Mouse (Mus musculus): Measurements from ENCODE around the gene Napa. TPM values are rescaled to one million over a fixed set of nuclear protein-coding genes. Genes with fewer than 3 reads are reported as not detected.
A peak's percentile ranks its signal among the peaks of the same experiment; 100 is the strongest.

Napa gene
- total RNA-seq, 2 experiments from 2014 or later = 99.2 to 113 TPM

GRCm38 (mm10) chr7:16101726-16102475, 3.6 kb downstream of the Napa start:
- TF ChIP-seq CTCF (IDR thresholded peaks at IDR 0.05) = no peak
- Histone ChIP-seq H3K4me3 (peak overlapping the region; percentile 88), H3K27ac (peak overlapping the region; percentile 95)
- peak; percentile 66 for DNase-seq
- intact Hi-C loops (cut with DNase I) = no loop called here

GRCm38 (mm10) chr7:16102686-16103226, 4.5 kb downstream of the Napa start:
- no peak for TF ChIP-seq CTCF (IDR thresholded peaks at IDR 0.05)
- H3K4me3 ChIP-seq = peak overlapping the region; percentile 52
- no peak for DNase-seq
- intact Hi-C loops (cut with DNase I) = no loop called here
- H3K27ac ChIP-seq = peak overlapping the region; percentile 95

GRCm38 (mm10) chr7:16103760-16104159, 5.5 kb downstream of the Napa start:
- intact Hi-C loops (cut with DNase I) = no loop called here

GRCm38 (mm10) chr7:16104611-16105388, 6.5 kb downstream of the Napa start:
- no peak for TF ChIP-seq CTCF (IDR thresholded peaks at IDR 0.05)
- peak overlapping the region; percentile 52 for H3K4me3 ChIP-seq
- intact Hi-C loops (cut with DNase I) = no loop called here
- peak overlapping the region; percentile 95 for H3K27ac ChIP-seq
- no peak for DNase-seq

More at GRCm38 (mm10) chr7:16103760-16104159, 5.5 kb downstream of the Napa start:
- peak; percentile 58 for DNase-seq
- H3K27ac ChIP-seq = peak overlapping the region; percentile 95
- TF ChIP-seq CTCF (IDR thresholded peaks at IDR 0.05) = peak; percentile 5; the same call in 1 of the 2 replicates
- H3K4me3 ChIP-seq = peak overlapping the region; percentile 52

- TF ChIP-seq CTCF (IDR thresholded peaks at IDR 0.05) = no peak
- intact Hi-C loops (cut with DNase I) = no loop called here
- Histone ChIP-seq H3K27ac (peak overlapping the region; percentile 40; the same call in 1 of the 2 replicates), H3K4me3 (no peak overlapping the region)
- no peak for DNase-seq
Measured at GRCm38 (mm10) chr7:16108886-16109542, 10.8 kb downstream of the Napa start.

- Histone ChIP-seq H3K4me3 (no peak overlapping the region), H3K27ac (no peak overlapping the region)
- peak; percentile 8 for DNase-seq
- intact Hi-C loops (cut with DNase I) = no loop called here
- no peak for TF ChIP-seq CTCF (IDR thresholded peaks at IDR 0.05)
Measured at GRCm38 (mm10) chr7:16110158-16110557, 11.9 kb downstream of the Napa start.

- H3K4me3 ChIP-seq = no peak overlapping the region
- H3K27ac ChIP-seq = no peak overlapping the region
- DNase-seq = no peak
- intact Hi-C loops (cut with DNase I) = no loop called here
- no peak for TF ChIP-seq CTCF (IDR thresholded peaks at IDR 0.05)
Measured at GRCm38 (mm10) chr7:16111284-16112090, 13.2 kb downstream of the Napa start.

GRCm38 (mm10) chr7:16116418-16116817, 18.2 kb downstream of the Napa start:
- TF ChIP-seq CTCF (IDR thresholded peaks at IDR 0.05) = no peak
- Histone ChIP-seq H3K27ac (no peak overlapping the region), H3K4me3 (no peak overlapping the region)
- DNase-seq = no peak
- intact Hi-C loops (cut with DNase I) = no loop called here

- no peak for TF ChIP-seq CTCF (IDR thresholded peaks at IDR 0.05)
- Histone ChIP-seq H3K4me3 (no peak overlapping the region), H3K27ac (no peak overlapping the region)
- no peak for DNase-seq
- intact Hi-C loops (cut with DNase I) = no loop called here
Measured at GRCm38 (mm10) chr7:16117100-16117499, 18.8 kb downstream of the Napa start.

- intact Hi-C loops (cut with DNase I) = loop anchor here (2.0 kb wide), 1 partner anchor 21 kb away; the partner anchor contains the start of gene Napa
- peak within 1 kb of the TSS; percentile 91 for H3K27ac ChIP-seq
- peak; percentile 92 for DNase-seq
- peak; percentile 94 for TF ChIP-seq CTCF (IDR thresholded peaks at IDR 0.05)
- peak within 1 kb of the TSS; percentile 80 for H3K4me3 ChIP-seq
Measured at GRCm38 (mm10) chr7:16119569-16120261, 21.5 kb downstream of the Napa start, which contains the start of gene Kptn. TSS of gene Kptn (plus strand) at chr7:16119895.

- H3K4me3 ChIP-seq = peak overlapping the region; percentile 80
- intact Hi-C loops (cut with DNase I) = no loop called here
- no peak for TF ChIP-seq CTCF (IDR thresholded peaks at IDR 0.05)
- H3K27ac ChIP-seq = peak overlapping the region; percentile 91
- DNase-seq = no peak
Measured at GRCm38 (mm10) chr7:16120262-16120600, 22.0 kb downstream of the Napa start.
